Mouse (Mus musculus) cerebellum, adult 11-12 months (tissue): Measurements from ENCODE around the gene Ctdnep1.

Experiments
- DNase-seq: peaks from one replicate; pipeline ENCODE4 v3.0.0; 2022

Ctdnep1 gene

GRCm38 (mm10) chr11:69990850-69991691 is 10.1 kb downstream of the Ctdnep1 start, which contains the start of gene Gabarap:
TSS of gene Gabarap (plus strand) at chr11:69991143.
- DNase-seq: peak; percentile 94

GRCm38 (mm10) chr11:69991711-69992110 is 10.8 kb downstream of the Ctdnep1 start:
- DNase-seq: no peak

- peak; percentile 73 for DNase-seq
These were observed 11.4 kb downstream of the Ctdnep1 start for GRCm38 (mm10) chr11:69992396-69992795.

- DNase-seq: peak; percentile 40
These were observed 12.0 kb downstream of the Ctdnep1 start for GRCm38 (mm10) chr11:69992932-69993331.

GRCm38 (mm10) chr11:69994401-69995090 is 13.6 kb downstream of the Ctdnep1 start:
- peak; percentile 57 for DNase-seq

GRCm38 (mm10) chr11:69995391-69995960 is 14.5 kb downstream of the Ctdnep1 start, which contains the start of gene Phf23:
TSS of gene Phf23 (plus strand) at chr11:69995777.
- peak; percentile 99 for DNase-seq

- DNase-seq: peak; percentile 73
These were observed 15.5 kb downstream of the Ctdnep1 start for GRCm38 (mm10) chr11:69996161-69997061.

GRCm38 (mm10) chr11:69997070-69997509 is 16.1 kb downstream of the Ctdnep1 start:
- peak; percentile 84 for DNase-seq

- DNase-seq: peak; percentile 73
These were observed 17.9 kb downstream of the Ctdnep1 start for GRCm38 (mm10) chr11:69998567-69999491.

- DNase-seq: no peak
These were observed 18.7 kb downstream of the Ctdnep1 start for GRCm38 (mm10) chr11:69999666-70000065.

- peak; percentile 93 for DNase-seq
These were observed 19.5 kb downstream of the Ctdnep1 start, which contains the start of gene Dvl2 for GRCm38 (mm10) chr11:70000396-70000898. TSS of gene Dvl2 (plus strand) at chr11:70000595.

GRCm38 (mm10) chr11:70001159-70001558 is 20.2 kb downstream of the Ctdnep1 start:
- DNase-seq: no peak

- no peak for DNase-seq
These were observed 20.9 kb downstream of the Ctdnep1 start for GRCm38 (mm10) chr11:70001865-70002264.

GRCm38 (mm10) chr11:70002471-70002870 is 21.5 kb downstream of the Ctdnep1 start:
- DNase-seq: no peak

GRCm38 (mm10) chr11:70005521-70005920 is 24.6 kb downstream of the Ctdnep1 start:
- DNase-seq: no peak

GRCm38 (mm10) chr11:70010033-70010432 is 29.1 kb downstream of the Ctdnep1 start:
- no peak for DNase-seq

- DNase-seq: no peak
These were observed 29.6 kb downstream of the Ctdnep1 start for GRCm38 (mm10) chr11:70010548-70010947.

- DNase-seq: no peak
These were observed 30.0 kb downstream of the Ctdnep1 start for GRCm38 (mm10) chr11:70010961-70011360.

- no peak for DNase-seq
These were observed 32.0 kb downstream of the Ctdnep1 start for GRCm38 (mm10) chr11:70012931-70013330.

GRCm38 (mm10) chr11:70013408-70013807 is 32.5 kb downstream of the Ctdnep1 start:
- DNase-seq: no peak

GRCm38 (mm10) chr11:70014051-70014450 is 33.1 kb downstream of the Ctdnep1 start:
- DNase-seq: no peak
